Mouse (Mus musculus): ENCODE data around the gene Unk. TPM values are rescaled to one million over a fixed set of nuclear protein-coding genes. Genes with fewer than 3 reads are reported as not detected.
"Not testable (repeated sequence)": the region's sequence is repeated elsewhere in the genome, so short reads cannot be mapped to it uniquely, and the experiment has no call there.

The Unk gene
- total RNA-seq, 1 experiment from 2014 or later = 19.9 TPM

DNA sequence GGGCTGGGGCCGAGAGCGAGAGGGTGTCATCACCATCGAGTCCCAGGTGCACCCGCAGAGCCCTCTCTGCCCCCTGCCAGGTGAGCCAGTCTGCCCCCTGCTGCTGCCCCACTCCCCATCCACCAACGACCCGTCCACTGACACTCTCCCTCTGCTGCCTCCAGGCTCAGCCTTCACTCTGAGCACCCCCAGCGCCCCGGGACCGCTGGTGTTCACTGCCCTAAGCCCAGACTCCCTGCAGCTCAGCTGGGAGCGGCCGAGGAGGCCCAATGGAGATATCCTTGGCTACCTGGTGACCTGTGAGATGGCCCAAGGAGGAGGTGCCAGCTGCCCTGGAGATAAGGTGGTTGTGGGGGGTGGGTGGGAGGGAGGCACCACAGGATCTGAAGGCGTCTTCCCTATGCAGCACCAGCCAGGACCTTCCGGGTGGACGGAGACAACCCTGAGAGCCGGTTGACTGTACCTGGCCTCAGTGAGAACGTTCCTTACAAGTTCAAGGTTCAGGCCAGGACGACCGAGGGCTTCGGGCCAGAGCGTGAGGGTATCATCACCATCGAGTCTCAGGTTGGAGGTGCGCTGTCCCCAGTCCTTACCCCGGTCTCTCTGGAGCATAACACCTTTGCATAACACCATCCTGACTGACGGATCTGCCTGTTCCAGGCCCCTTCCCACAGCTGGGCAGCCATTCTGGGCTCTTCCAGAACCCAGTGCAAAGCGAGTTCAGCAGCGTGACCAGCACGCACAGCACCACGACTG lies 22.8 kb upstream of the Unk start:
- no peak for ATAC-seq (replicated peaks in 1 of 2; ENCODE audit: insufficient read depth in 1 of 2, low FRiP score in 2 of 2, low TSS enrichment in 1 of 2, low read depth in 1 of 2, poor library complexity in 2 of 2, severe bottlenecking in 2 of 2)

- no peak for ATAC-seq (replicated peaks in 1 of 2; ENCODE audit: insufficient read depth in 1 of 2, low FRiP score in 2 of 2, low TSS enrichment in 1 of 2, low read depth in 1 of 2, poor library complexity in 2 of 2, severe bottlenecking in 2 of 2)
Measured at GRCm38 (mm10) chr11:116008411-116008810, 21.7 kb upstream of the Unk start.

DNA sequence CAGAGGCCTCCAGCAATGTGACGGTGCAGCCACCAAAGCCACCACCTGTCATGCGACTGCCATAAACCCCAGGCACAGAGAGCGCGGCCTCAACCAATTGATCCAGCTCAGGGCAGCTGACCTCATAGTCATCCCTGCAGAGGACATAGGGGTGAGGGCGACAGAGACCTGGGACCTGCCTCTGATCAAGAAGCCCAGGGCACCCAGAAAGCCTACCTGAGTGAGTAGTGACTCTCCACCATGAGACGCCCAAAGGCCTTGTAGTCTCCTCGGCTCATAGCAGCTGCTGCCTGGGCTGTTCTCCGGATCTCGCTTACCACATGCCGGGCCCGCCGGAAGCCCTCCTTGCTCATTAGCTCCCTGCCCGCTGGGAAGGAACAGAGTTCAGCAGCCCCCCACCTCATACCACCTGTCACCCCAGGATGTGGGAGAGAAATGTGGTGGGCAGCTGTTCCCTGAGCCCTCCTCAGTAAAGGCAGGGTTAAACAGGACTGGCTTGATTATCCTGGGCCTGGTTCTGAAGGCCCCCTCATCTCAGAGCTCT lies 21.2 kb upstream of the Unk start:
- no peak for ATAC-seq (replicated peaks in 1 of 2; ENCODE audit: insufficient read depth in 1 of 2, low FRiP score in 2 of 2, low TSS enrichment in 1 of 2, low read depth in 1 of 2, poor library complexity in 2 of 2, severe bottlenecking in 2 of 2)

DNA sequence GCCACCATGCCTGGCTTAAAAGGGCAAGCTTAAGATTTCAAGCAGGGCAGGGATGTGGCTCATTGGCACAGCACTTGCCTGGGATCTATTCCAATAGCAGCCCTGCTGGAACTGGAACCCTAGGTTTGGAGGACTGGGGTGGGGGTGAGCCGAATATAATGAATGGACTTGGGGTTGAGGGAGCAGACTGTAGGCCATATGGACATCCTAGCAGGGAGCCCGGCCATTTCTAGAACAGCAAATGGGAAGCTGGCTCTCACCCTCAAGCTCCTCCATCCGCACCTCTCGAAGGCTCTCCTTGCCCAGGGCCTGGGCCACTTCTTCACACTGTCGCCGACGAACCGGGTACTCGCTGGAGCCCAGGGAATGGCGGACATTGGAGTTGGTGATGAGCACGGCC lies 20.5 kb upstream of the Unk start:
- ATAC-seq (replicated peaks in 1 of 2; ENCODE audit: insufficient read depth in 1 of 2, low FRiP score in 2 of 2, low TSS enrichment in 1 of 2, low read depth in 1 of 2, poor library complexity in 2 of 2, severe bottlenecking in 2 of 2) = no peak

- no peak for ATAC-seq (replicated peaks in 1 of 2; ENCODE audit: insufficient read depth in 1 of 2, low FRiP score in 2 of 2, low TSS enrichment in 1 of 2, low read depth in 1 of 2, poor library complexity in 2 of 2, severe bottlenecking in 2 of 2)
Measured at GRCm38 (mm10) chr11:116010146-116010545, 20.0 kb upstream of the Unk start.

- no peak for ATAC-seq (replicated peaks in 1 of 2; ENCODE audit: insufficient read depth in 1 of 2, low FRiP score in 2 of 2, low TSS enrichment in 1 of 2, low read depth in 1 of 2, poor library complexity in 2 of 2, severe bottlenecking in 2 of 2)
Measured at GRCm38 (mm10) chr11:116010948-116011347, 19.2 kb upstream of the Unk start.

DNA sequence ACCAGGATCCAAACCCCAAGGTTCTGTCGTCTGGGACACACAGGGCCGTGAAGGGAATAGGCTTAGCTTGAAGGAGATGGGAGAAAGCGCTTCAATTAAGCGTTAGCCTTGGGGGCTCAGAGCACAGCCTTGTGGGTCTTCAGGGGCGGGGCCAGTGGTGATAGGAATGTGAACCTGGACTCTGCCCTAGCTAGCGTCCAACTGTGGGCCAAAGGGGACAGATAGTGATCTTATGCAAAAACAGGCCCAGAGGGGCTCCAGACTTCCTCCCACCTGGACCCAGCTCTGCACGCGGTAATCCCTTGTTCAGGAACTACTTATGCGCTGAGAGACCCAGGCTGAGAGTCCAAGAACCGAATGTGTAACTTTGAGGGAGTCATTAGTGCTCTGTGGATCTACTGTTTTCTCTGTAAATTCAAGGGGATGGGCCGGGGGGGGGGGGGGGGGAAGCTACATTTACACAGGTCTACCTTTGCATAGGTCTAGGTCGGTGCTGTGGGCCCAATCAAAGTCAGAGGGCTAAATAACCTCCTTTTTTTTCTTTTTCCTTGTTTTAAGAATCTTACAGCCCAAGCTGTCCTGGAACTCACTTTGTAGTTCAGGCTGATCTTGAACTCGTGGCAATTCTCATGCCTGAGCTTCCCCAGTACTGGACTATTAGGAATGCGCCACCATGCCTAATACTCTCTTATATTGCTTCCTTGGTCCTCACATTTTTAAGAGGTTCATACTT lies 18.4 kb upstream of the Unk start:
- no peak for ATAC-seq (replicated peaks in 1 of 2; ENCODE audit: insufficient read depth in 1 of 2, low FRiP score in 2 of 2, low TSS enrichment in 1 of 2, low read depth in 1 of 2, poor library complexity in 2 of 2, severe bottlenecking in 2 of 2)

- ATAC-seq (replicated peaks in 1 of 2; ENCODE audit: insufficient read depth in 1 of 2, low FRiP score in 2 of 2, low TSS enrichment in 1 of 2, low read depth in 1 of 2, poor library complexity in 2 of 2, severe bottlenecking in 2 of 2) = peak; percentile 73 to 79
Measured at GRCm38 (mm10) chr11:116012262-116012947, 17.7 kb upstream of the Unk start, which contains the start of gene Galk1. Galk1 (minus strand) TSS chr11:116012719.

GRCm38 (mm10) chr11:116014821-116015220 lies 15.3 kb upstream of the Unk start:
- ATAC-seq (replicated peaks in 1 of 2; ENCODE audit: insufficient read depth in 1 of 2, low FRiP score in 2 of 2, low TSS enrichment in 1 of 2, low read depth in 1 of 2, poor library complexity in 2 of 2, severe bottlenecking in 2 of 2) = no peak

- peak; percentile 19 to 28 for ATAC-seq (replicated peaks in 1 of 2; ENCODE audit: insufficient read depth in 1 of 2, low FRiP score in 2 of 2, low TSS enrichment in 1 of 2, low read depth in 1 of 2, poor library complexity in 2 of 2, severe bottlenecking in 2 of 2)
Measured at GRCm38 (mm10) chr11:116018106-116018505, 12.0 kb upstream of the Unk start.

GRCm38 (mm10) chr11:116018867-116019266 lies 11.3 kb upstream of the Unk start:
- ATAC-seq (replicated peaks in 1 of 2; ENCODE audit: insufficient read depth in 1 of 2, low FRiP score in 2 of 2, low TSS enrichment in 1 of 2, low read depth in 1 of 2, poor library complexity in 2 of 2, severe bottlenecking in 2 of 2) = not testable (repeated sequence)

GRCm38 (mm10) chr11:116019360-116019791 lies 10.7 kb upstream of the Unk start:
- ATAC-seq (replicated peaks in 1 of 2; ENCODE audit: insufficient read depth in 1 of 2, low FRiP score in 2 of 2, low TSS enrichment in 1 of 2, low read depth in 1 of 2, poor library complexity in 2 of 2, severe bottlenecking in 2 of 2) = no peak

GRCm38 (mm10) chr11:116019976-116020411 lies 10.1 kb upstream of the Unk start:
- no peak for ATAC-seq (replicated peaks in 1 of 2; ENCODE audit: insufficient read depth in 1 of 2, low FRiP score in 2 of 2, low TSS enrichment in 1 of 2, low read depth in 1 of 2, poor library complexity in 2 of 2, severe bottlenecking in 2 of 2)

GRCm38 (mm10) chr11:116020519-116020922 lies 9.6 kb upstream of the Unk start:
- ATAC-seq (replicated peaks in 1 of 2; ENCODE audit: insufficient read depth in 1 of 2, low FRiP score in 2 of 2, low TSS enrichment in 1 of 2, low read depth in 1 of 2, poor library complexity in 2 of 2, severe bottlenecking in 2 of 2) = no peak

GRCm38 (mm10) chr11:116021328-116022220 lies 8.5 kb upstream of the Unk start:
- no peak for ATAC-seq (replicated peaks in 1 of 2; ENCODE audit: insufficient read depth in 1 of 2, low FRiP score in 2 of 2, low TSS enrichment in 1 of 2, low read depth in 1 of 2, poor library complexity in 2 of 2, severe bottlenecking in 2 of 2)

DNA sequence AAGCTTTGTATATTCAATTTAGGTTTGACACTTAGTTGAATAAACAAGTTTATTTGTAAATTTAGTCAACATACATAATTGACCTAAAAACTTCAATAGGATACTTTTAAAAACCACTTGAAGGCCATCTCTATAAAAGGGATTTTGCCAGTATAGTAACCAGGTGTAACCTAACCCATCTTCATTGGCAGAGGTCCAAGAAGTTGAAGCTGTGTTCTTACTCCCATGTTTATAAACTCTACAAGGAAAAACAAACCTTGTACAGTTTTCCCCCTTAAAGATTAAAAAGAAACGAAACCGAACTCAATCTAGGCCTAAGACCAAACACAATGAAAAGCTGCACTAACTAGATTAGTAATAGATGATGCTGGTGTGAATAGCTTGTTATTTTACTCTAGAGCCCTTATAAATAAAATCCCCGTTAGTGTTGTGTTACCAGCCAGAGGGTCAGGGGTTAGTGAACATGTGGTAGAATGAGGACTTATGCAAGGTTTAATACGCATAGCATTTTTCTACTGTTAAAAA lies 7.8 kb upstream of the Unk start:
- no peak for ATAC-seq (replicated peaks in 1 of 2; ENCODE audit: insufficient read depth in 1 of 2, low FRiP score in 2 of 2, low TSS enrichment in 1 of 2, low read depth in 1 of 2, poor library complexity in 2 of 2, severe bottlenecking in 2 of 2)
